Mouse (Mus musculus): Measurements from ENCODE around the gene Esm1. TPM values are rescaled to one million over a fixed set of nuclear protein-coding genes. Genes with fewer than 3 reads are reported as not detected.
"Not testable (repeated sequence)": the region's sequence is repeated elsewhere in the genome, so short reads cannot be mapped to it uniquely, and the experiment has no call there.

The Esm1 gene
- polyA plus RNA-seq, 1 experiment from 2014 or later, result 2.1 TPM

GRCm38 (mm10) chr13:113242129-113242528 is 32.7 kb downstream of the Esm1 start:
- ATAC-seq (ENCODE audit: insufficient number of reproducible peaks, insufficient read depth, low FRiP score, low TSS enrichment), result no peak
- no peak overlapping the region for H3K27ac ChIP-seq
- no peak overlapping the region for H3K4me2 ChIP-seq (replicated peaks)
- no peaks in the 10 kb centered on the region for H3K9me3 ChIP-seq
- 55% methylated on average over 6 of the region's 6 CpGs for WGBS
- H3K4me3 ChIP-seq, result no peak overlapping the region
- H3K4me1 ChIP-seq, result no peaks in the 10 kb centered on the region
- H3K36me3 ChIP-seq, result no peaks in the 10 kb centered on the region
- no peak overlapping the region for H3K9ac ChIP-seq
- H3K27me3 ChIP-seq, result no peaks in the 10 kb centered on the region

GRCm38 (mm10) chr13:113245025-113245424 is 35.6 kb downstream of the Esm1 start:
- H3K27me3 ChIP-seq, result no peaks in the 10 kb centered on the region
- 81% methylated on average over 8 of the region's 8 CpGs for WGBS
- no peak for ATAC-seq (ENCODE audit: insufficient number of reproducible peaks, insufficient read depth, low FRiP score, low TSS enrichment)
- H3K4me1 ChIP-seq, result no peaks in the 10 kb centered on the region
- no peak overlapping the region for H3K4me3 ChIP-seq
- no peak overlapping the region for H3K27ac ChIP-seq
- H3K36me3 ChIP-seq, result no peaks in the 10 kb centered on the region
- no peak overlapping the region for H3K4me2 ChIP-seq (replicated peaks)
- no peak overlapping the region for H3K9ac ChIP-seq
- H3K9me3 ChIP-seq, result no peaks in the 10 kb centered on the region

- not testable (repeated sequence) for H3K27me3 ChIP-seq; H3K4me2 ChIP-seq (replicated peaks); H3K27ac ChIP-seq; H3K9ac ChIP-seq; H3K4me3 ChIP-seq; ATAC-seq (ENCODE audit: insufficient number of reproducible peaks, insufficient read depth, low FRiP score, low TSS enrichment); H3K4me1 ChIP-seq; H3K36me3 ChIP-seq; H3K9me3 ChIP-seq
- WGBS, result 78% methylated on average over 7 of the region's 7 CpGs
These were observed 43.1 kb downstream of the Esm1 start for GRCm38 (mm10) chr13:113252580-113252979.

- Histone ChIP-seq H3K4me2 (replicated peaks) (no peak overlapping the region), H3K9ac (no peak overlapping the region), H3K36me3 (no peaks in the 10 kb centered on the region), H3K9me3 (no peaks in the 10 kb centered on the region), H3K27ac (no peak overlapping the region), H3K4me1 (no peaks in the 10 kb centered on the region), H3K4me3 (no peak overlapping the region), H3K27me3 (no peaks in the 10 kb centered on the region)
- no peak for ATAC-seq (ENCODE audit: insufficient number of reproducible peaks, insufficient read depth, low FRiP score, low TSS enrichment)
- 92% methylated on average over 2 of the region's 2 CpGs for WGBS
These were observed 47.3 kb downstream of the Esm1 start for GRCm38 (mm10) chr13:113256766-113257165.

- no peaks in the 10 kb centered on the region for H3K4me1 ChIP-seq
- no peak overlapping the region for H3K4me3 ChIP-seq
- 48% methylated on average over 5 of the region's 5 CpGs for WGBS
- H3K36me3 ChIP-seq, result no peaks in the 10 kb centered on the region
- ATAC-seq (ENCODE audit: insufficient number of reproducible peaks, insufficient read depth, low FRiP score, low TSS enrichment), result no peak
- no peak overlapping the region for H3K4me2 ChIP-seq (replicated peaks)
- H3K9ac ChIP-seq, result no peak overlapping the region
- no peak overlapping the region for H3K27ac ChIP-seq
- H3K9me3 ChIP-seq, result no peaks in the 10 kb centered on the region
- no peaks in the 10 kb centered on the region for H3K27me3 ChIP-seq
These were observed 47.7 kb downstream of the Esm1 start for GRCm38 (mm10) chr13:113257190-113257589.

GRCm38 (mm10) chr13:113259237-113259636 is 49.8 kb downstream of the Esm1 start:
- no peaks in the 10 kb centered on the region for H3K4me1 ChIP-seq
- no peak overlapping the region for H3K27ac ChIP-seq
- no peaks in the 10 kb centered on the region for H3K27me3 ChIP-seq
- no peaks in the 10 kb centered on the region for H3K9me3 ChIP-seq
- no peak for ATAC-seq (ENCODE audit: insufficient number of reproducible peaks, insufficient read depth, low FRiP score, low TSS enrichment)
- 91% methylated on average over 5 of the region's 5 CpGs for WGBS
- H3K4me2 ChIP-seq (replicated peaks), result no peak overlapping the region
- H3K36me3 ChIP-seq, result no peaks in the 10 kb centered on the region
- H3K4me3 ChIP-seq, result no peak overlapping the region
- no peak overlapping the region for H3K9ac ChIP-seq

- 84% methylated on average over 12 of the region's 12 CpGs for WGBS
These were observed 53.4 kb downstream of the Esm1 start for GRCm38 (mm10) chr13:113262822-113263221.

GRCm38 (mm10) chr13:113265257-113265656 is 55.8 kb downstream of the Esm1 start:
- WGBS, result 27% methylated on average over 13 of the region's 13 CpGs

More at GRCm38 (mm10) chr13:113262822-113263221, 53.4 kb downstream of the Esm1 start:
- no peaks in the 10 kb centered on the region for H3K9me3 ChIP-seq
- H3K27ac ChIP-seq, result no peak overlapping the region
- no peaks in the 10 kb centered on the region for H3K4me1 ChIP-seq
- H3K4me2 ChIP-seq (replicated peaks), result no peak overlapping the region
- H3K4me3 ChIP-seq, result no peak overlapping the region
- no peaks in the 10 kb centered on the region for H3K36me3 ChIP-seq
- no peaks in the 10 kb centered on the region for H3K27me3 ChIP-seq
- ATAC-seq (ENCODE audit: insufficient number of reproducible peaks, insufficient read depth, low FRiP score, low TSS enrichment), result no peak
- no peak overlapping the region for H3K9ac ChIP-seq

GRCm38 (mm10) chr13:113266495-113266951 is 57.1 kb downstream of the Esm1 start:
- no peak overlapping the region for H3K4me3 ChIP-seq
- no peaks in the 10 kb centered on the region for H3K27me3 ChIP-seq
- no peaks in the 10 kb centered on the region for H3K9me3 ChIP-seq
- no peak overlapping the region for H3K4me2 ChIP-seq (replicated peaks)
- 33% methylated on average over 9 of the region's 9 CpGs for WGBS
- ATAC-seq (ENCODE audit: insufficient number of reproducible peaks, insufficient read depth, low FRiP score, low TSS enrichment), result peak; percentile 43; the same call in 1 of the 2 replicates
- H3K36me3 ChIP-seq, result no peaks in the 10 kb centered on the region
- no peak overlapping the region for H3K27ac ChIP-seq
- H3K9ac ChIP-seq, result no peak overlapping the region
- H3K4me1 ChIP-seq, result no peaks in the 10 kb centered on the region

More at GRCm38 (mm10) chr13:113265257-113265656, 55.8 kb downstream of the Esm1 start:
- H3K4me3 ChIP-seq, result no peak overlapping the region
- H3K27ac ChIP-seq, result no peak overlapping the region
- H3K4me1 ChIP-seq, result no peaks in the 10 kb centered on the region
- no peaks in the 10 kb centered on the region for H3K36me3 ChIP-seq
- no peak overlapping the region for H3K4me2 ChIP-seq (replicated peaks)
- H3K9ac ChIP-seq, result no peak overlapping the region
- ATAC-seq (ENCODE audit: insufficient number of reproducible peaks, insufficient read depth, low FRiP score, low TSS enrichment), result no peak
- no peaks in the 10 kb centered on the region for H3K27me3 ChIP-seq
- H3K9me3 ChIP-seq, result no peaks in the 10 kb centered on the region

GRCm38 (mm10) chr13:113267204-113267603 is 57.7 kb downstream of the Esm1 start:
- Histone ChIP-seq H3K27me3 (no peaks in the 10 kb centered on the region), H3K27ac (no peak overlapping the region), H3K9me3 (no peaks in the 10 kb centered on the region), H3K4me1 (no peaks in the 10 kb centered on the region), H3K4me2 (replicated peaks) (no peak overlapping the region), H3K36me3 (no peaks in the 10 kb centered on the region), H3K9ac (no peak overlapping the region), H3K4me3 (no peak overlapping the region)
- 67% methylated on average over 3 of the region's 3 CpGs for WGBS
- no peak for ATAC-seq (ENCODE audit: insufficient number of reproducible peaks, insufficient read depth, low FRiP score, low TSS enrichment)

Other genes with a start within 250 kb of the Esm1 start
- gene Ccno, start 221.9 kb upstream of the Esm1 start, polyA plus RNA-seq (2016; fragmentation: Nextera tagmentation; extraction: Ambion mirVana), result 0.53 and 0.79 TPM in 2 replicates
- gene Mcidas, start 215.8 kb upstream of the Esm1 start, polyA plus RNA-seq (2016; fragmentation: Nextera tagmentation; extraction: Ambion mirVana), result 0.24 and 0.26 TPM in 2 replicates
- not detected in 2 replicates for gene Cdc20b, start 174.5 kb upstream of the Esm1 start, polyA plus RNA-seq (2016; fragmentation: Nextera tagmentation; extraction: Ambion mirVana)
- 152 and 164 TPM in 2 replicates for gene Gpx8, start 163.2 kb upstream of the Esm1 start, polyA plus RNA-seq (2016; fragmentation: Nextera tagmentation; extraction: Ambion mirVana)
- not detected in 2 replicates for gene Gzma, start 108.7 kb upstream of the Esm1 start, polyA plus RNA-seq (2016; fragmentation: Nextera tagmentation; extraction: Ambion mirVana)
- not detected in 2 replicates for gene Gzmk, start 16.2 kb downstream of the Esm1 start, polyA plus RNA-seq (2016; fragmentation: Nextera tagmentation; extraction: Ambion mirVana)
- gene BC067074, start 83.5 kb downstream of the Esm1 start, polyA plus RNA-seq (2016; fragmentation: Nextera tagmentation; extraction: Ambion mirVana), result 7.1 and 8.3 TPM in 2 replicates

All from embryonic facial prominence, embryonic 12.5 days (tissue).